Mouse (Mus musculus) left cerebral cortex, adult 2 months (tissue): Measurements from ENCODE around the gene Myrip. TPM values are rescaled to one million over a fixed set of nuclear protein-coding genes. Genes with fewer than 3 reads are reported as not detected.

Experiments used
- DNase-seq, 2 experiments: peaks; one replicate each; pipeline ENCODE4 v3.0.0; 2021 to 2022; ENCODE audit warnings: low spot score in 2 of 2, mixed read lengths in 1 of 2; ENCODE audit errors: extremely low spot score in 1 of 2
- H3K27ac ChIP-seq: fragments of 200-600 bp; 2 replicates; pipeline ENCODE4 v1.8.1; 2022
- H3K4me3 ChIP-seq: fragments of 200-600 bp; 2 replicates; pipeline ENCODE4 v1.8.1; 2022
- CTCF ChIP-seq: fragments of 200-600 bp; IDR thresholded peaks from 2 replicates; pipeline ENCODE4 v1.8.1; 2022; ENCODE audit warnings: antibody characterized with exemption, mild to moderate bottlenecking, moderate library complexity
- intact Hi-C: fragments of 180-260 bp; cut with DNase I; formaldehyde crosslinking; loops from one replicate; pipeline ENCODE4 v1.15.1; 2025
- total RNA-seq, 2 experiments: library from RNA; stranded (reverse); gene quantifications; 2 replicates each; pipeline ENCODE4 v1.2.3; 2021

Gene Myrip
- total RNA-seq, 2 experiments from 2014 or later, result 86.1 to 91.1 TPM

- no peak for DNase-seq
- intact Hi-C loops, result loop anchor here (5.0 kb wide), 1 partner anchor 136 kb away; the partner anchor contains the start of gene Rpl14
- Histone ChIP-seq H3K27ac (no peak overlapping the region), H3K4me3 (no peak overlapping the region)
- TF ChIP-seq CTCF, result no peak
Observed at GRCm38 (mm10) chr9:120435841-120436240, 134.5 kb downstream of the Myrip start.

DNA sequence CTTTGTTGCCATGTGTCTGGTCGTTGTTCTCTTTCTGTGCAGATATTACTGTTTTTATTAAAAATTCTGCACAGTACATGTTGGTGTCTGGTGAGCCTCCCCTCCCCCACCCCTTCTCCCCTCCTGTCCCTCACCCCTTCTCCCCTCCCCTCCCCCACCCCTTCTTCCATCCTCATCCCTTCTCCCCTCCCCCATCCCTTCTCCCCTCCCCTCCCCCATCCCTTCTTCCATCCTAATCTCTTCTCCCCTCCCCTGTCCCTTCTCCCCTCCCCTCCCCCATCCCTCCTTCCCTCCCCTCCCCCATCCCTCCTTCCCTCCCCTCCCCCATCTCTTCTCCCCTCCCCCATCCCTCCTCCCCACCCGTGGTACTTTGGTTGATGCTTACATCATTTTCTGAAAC is 135.5 kb downstream of the Myrip start:
- no peak for TF ChIP-seq CTCF
- Histone ChIP-seq H3K4me3 (no peak overlapping the region), H3K27ac (no peak overlapping the region)
- intact Hi-C loops, result loop anchor here (5.0 kb wide), 1 partner anchor 135 kb away; the partner anchor contains the start of gene Rpl14
- no peak for DNase-seq

DNA sequence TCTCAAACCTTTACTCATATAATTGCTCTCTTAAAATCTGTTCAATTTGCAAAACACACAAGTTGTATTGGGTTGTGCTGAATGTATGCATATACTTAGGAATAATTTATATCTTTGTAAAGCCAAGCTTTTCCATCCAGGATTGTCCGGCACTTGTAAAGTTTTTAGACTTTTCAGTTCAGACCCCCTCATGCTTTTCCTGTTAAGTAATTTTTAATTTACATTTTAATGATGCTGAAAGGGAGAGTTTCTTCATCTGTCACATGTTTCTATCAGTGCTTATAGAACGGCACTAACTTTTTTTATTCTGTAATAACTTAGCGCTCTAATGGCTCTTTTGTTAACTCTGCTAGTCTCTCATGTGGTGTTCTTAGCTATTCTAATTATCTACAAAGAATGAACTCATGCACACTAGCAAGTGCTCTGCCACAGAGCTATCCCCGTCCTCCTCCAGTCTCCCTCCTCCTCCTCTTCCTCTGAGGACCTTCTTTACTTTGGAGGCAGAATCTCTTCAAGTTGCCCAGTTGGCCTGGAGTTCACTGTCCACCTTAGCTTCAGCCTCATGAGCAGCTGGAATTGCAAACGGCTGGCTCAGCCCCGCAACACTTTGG is 136.1 kb downstream of the Myrip start:
- intact Hi-C loops, result loop anchor here (5.0 kb wide), 1 partner anchor 135 kb away; the partner anchor contains the start of gene Rpl14
- no peak for DNase-seq
- TF ChIP-seq CTCF, result no peak
- no peak overlapping the region for H3K4me3 ChIP-seq
- H3K27ac ChIP-seq, result no peak overlapping the region

GRCm38 (mm10) chr9:120438350-120438749 is 137.0 kb downstream of the Myrip start:
- intact Hi-C loops, result loop anchor here (5.0 kb wide), 1 partner anchor 134 kb away; the partner anchor contains the start of gene Rpl14
- TF ChIP-seq CTCF, result peak; percentile 22
- no peak overlapping the region for H3K27ac ChIP-seq
- no peak for DNase-seq
- no peak overlapping the region for H3K4me3 ChIP-seq

DNA sequence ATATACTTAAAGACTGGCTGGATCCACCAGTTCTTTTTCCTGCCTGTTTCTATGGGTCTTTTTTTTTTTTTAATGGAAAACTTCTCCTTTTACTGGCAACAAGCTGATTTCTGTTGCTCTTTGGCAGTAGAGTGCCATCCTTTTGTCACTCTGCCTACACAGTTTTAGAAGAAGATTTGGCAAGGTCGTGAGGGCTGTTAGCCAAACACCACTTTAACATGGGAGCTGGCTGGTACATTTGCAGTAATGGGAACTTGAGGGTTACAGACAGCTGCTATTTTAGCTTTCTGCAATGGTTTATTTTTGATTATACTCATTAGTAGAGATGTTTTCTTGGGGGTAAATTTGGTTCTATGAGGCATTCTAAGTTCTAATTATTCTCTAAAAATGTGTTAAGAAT is 137.5 kb downstream of the Myrip start:
- no peak overlapping the region for H3K4me3 ChIP-seq
- intact Hi-C loops, result loop anchor here (5.0 kb wide), 1 partner anchor 134 kb away; the partner anchor contains the start of gene Rpl14
- no peak for TF ChIP-seq CTCF
- DNase-seq, result no peak
- no peak overlapping the region for H3K27ac ChIP-seq

DNA sequence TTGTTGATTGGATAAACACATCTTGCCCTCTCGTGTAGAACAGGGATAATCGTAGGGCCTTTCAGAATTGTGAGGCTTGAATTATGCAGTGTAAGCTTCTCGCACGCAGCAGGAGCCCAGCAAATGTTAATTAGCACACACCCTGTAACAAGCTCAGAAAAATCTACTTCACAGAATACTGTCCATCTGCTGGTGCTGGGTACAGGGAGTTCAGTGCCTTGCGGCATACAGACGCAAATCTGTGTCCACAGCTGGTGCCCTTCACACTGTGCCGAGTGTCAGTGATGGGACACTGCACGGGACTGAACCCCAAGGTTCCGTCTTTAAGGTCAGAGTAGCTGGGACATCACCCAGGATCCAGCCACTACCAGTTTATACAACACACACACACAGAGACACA is 143.3 kb downstream of the Myrip start:
- DNase-seq, result no peak
- no peak overlapping the region for H3K4me3 ChIP-seq
- no peak for TF ChIP-seq CTCF
- H3K27ac ChIP-seq, result peak overlapping the region; percentile 45
- intact Hi-C loops, result no loop called here

DNA sequence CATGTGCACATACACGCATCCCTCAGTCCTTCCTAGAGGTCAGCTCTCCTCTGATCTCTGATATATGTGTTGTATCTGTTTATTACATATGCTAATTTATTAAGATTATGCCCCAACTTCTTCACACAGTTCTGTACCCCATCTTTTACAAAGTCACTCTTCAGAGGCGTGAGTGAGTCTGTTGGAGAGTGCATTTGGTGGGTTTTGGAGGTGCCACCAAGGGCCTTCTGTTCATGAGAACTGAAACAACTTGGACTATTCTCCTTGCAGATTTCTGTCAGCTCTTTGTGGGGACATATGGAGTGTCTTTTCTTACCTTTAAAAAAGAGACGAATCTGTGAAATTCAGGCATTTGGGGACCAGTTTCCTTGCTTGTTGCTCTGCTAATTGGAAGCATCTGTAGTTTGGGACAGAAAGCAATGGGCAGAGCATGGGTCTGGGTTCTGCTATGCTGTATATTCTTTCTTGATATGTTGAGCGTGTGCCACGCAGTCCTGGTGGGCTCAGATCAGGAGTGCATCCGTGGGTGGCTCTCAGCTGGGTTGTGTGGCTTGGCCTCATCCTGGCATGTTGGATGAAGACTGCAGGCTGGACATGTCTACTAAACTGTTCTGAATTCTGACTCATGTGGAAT is 148.5 kb downstream of the Myrip start:
- H3K27ac ChIP-seq, result peak overlapping the region; percentile 30; the same call in 1 of the 2 replicates
- no peak for DNase-seq
- TF ChIP-seq CTCF, result no peak
- H3K4me3 ChIP-seq, result no peak overlapping the region
- intact Hi-C loops, result no loop called here

DNA sequence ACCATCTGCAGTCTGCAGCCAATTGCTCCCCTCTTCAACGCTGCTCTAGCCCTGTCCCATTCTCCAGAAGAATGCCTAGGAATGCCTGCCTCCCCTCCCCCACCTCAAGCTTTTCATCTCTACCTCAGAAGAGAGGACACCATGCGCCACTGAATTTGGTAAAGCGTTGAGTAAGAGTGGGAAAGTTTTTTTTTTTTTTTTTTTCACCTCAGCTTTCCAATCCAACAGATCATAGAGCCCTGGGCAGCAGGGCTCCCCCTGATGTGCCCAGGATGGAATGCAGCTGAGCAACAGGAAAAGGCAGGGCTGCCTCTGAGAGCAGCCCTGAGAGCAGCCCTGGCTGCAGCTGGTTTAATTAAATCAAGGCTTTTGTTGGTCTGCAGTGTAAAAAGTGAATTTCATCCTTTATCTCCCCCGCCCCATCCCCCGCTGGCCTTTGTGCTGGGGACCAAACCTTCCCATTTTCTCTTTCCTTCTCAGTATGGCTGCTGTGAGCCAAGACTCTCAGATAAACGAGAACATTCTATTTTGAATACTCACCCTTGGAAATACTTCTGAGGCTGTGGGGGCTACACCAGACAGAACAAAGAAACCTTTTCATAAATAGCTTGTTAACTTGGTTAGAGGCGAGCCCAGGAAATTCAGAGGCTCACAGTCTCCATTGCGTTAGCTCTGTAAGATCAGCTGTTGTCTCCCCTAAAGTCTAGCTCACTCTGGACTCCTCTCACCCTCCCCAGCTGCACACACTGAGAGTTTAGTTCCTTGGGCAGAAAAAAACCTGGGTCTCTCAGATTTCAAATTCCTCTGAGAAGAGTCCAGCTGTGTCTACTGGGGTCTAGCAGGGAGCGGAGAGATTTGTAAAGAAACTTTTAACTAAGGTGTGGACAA is 154.7 kb downstream of the Myrip start:
- H3K4me3 ChIP-seq, result no peak overlapping the region
- intact Hi-C loops, result no loop called here
- DNase-seq, result no peak
- peak overlapping the region; percentile 24; the same call in 1 of the 2 replicates for H3K27ac ChIP-seq
- TF ChIP-seq CTCF, result peak; percentile 9

GRCm38 (mm10) chr9:120470431-120470830 is 169.1 kb downstream of the Myrip start:
- H3K4me3 ChIP-seq, result no peak overlapping the region
- H3K27ac ChIP-seq, result no peak overlapping the region
- intact Hi-C loops, result no loop called here
- no peak for DNase-seq
- TF ChIP-seq CTCF, result no peak

DNA sequence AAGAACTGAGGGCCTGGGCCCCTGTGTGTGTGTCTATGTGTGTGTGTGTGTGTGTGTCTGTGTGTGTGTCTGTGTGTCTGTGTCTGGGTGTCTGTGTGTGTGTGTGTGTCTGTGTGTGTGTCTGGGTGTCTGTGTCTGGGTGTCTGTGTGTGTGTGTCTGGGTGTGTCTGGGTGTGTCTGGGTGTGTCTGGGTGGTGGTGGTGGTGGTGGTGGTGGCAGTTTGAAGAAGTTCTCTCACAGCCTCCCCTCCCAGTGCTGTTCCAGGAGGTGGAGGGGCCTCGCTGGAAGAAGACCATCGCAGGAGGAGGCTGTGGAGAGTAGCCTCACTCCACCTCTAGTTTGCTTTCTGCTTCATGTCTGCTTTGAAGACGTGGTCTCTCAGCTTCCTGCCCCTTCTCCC is 180.3 kb downstream of the Myrip start:
- intact Hi-C loops, result no loop called here
- Histone ChIP-seq H3K27ac (no peak overlapping the region), H3K4me3 (no peak overlapping the region)
- no peak for TF ChIP-seq CTCF
- DNase-seq, result no peak

DNA sequence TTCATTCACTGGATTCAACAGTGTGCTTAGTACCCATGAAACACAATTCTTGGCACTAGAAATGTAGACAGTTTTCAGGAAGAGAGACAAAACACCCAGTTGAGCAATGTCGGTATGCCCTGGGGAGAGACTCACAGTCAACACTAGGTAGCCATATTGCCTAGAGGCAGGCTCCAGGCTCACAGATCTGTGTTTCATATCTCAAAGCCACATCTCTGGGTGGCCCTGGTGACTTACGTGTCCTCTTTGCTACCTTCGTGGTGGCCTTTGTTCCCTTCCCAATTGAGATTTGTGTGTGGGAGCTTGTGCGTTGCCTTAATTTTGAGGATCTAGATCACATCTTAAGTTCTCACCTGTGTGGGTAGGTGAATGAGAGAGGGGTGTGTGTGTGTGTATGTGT is 181.1 kb downstream of the Myrip start:
- Histone ChIP-seq H3K4me3 (no peak overlapping the region), H3K27ac (no peak overlapping the region)
- intact Hi-C loops, result no loop called here
- no peak for TF ChIP-seq CTCF
- no peak for DNase-seq

DNA sequence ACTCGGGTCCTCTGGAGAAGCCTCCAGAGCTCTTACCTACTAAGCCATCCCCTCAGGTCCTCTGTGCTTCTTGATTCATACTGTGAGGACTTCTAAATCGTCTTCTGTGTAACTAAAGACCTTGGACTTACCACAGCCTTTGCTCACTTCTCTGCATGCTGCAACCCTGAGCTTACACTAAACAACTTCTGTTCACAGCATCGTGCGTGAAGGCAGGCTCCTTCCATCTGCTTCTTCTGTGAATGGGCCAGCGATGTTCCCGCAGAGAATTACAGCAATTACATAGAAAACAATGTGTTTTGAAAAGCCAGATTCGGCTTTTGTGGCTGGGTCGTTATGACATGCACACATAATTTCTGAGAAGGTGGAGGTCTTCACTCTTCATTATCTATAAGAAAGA is 181.8 kb downstream of the Myrip start:
- Histone ChIP-seq H3K27ac (no peak overlapping the region), H3K4me3 (no peak overlapping the region)
- intact Hi-C loops, result no loop called here
- TF ChIP-seq CTCF, result no peak
- no peak for DNase-seq
